Mouse (Mus musculus) intestine, postnatal 0 days (tissue): ENCODE data around the gene Smo. TPM values are rescaled to one million over a fixed set of nuclear protein-coding genes. Genes with fewer than 3 reads are reported as not detected.

Experiments
- ATAC-seq: fragments of 200-750 bp; cut with Nextera tagmentation; 2 replicates; pipeline ENCODE4 v1.8.0; 2017; ENCODE audit warnings: mild to moderate bottlenecking, moderate TSS enrichment, moderate library complexity
- H3K27ac ChIP-seq: fragments of 300-500 bp; sonication (generic); 2 replicates; pipeline ENCODE4 v1.5.1; 2014; ENCODE audit warnings: mild to moderate bottlenecking, low read depth, low read length, moderate library complexity
- H3K27me3 ChIP-seq: fragments of 300-500 bp; sonication (generic); replicated peaks from 2 replicates; pipeline ENCODE4 v1.6.1; 2014; ENCODE audit warnings: low read length, mixed read lengths; ENCODE audit not compliant: control insufficient read depth, insufficient read depth
- H3K36me3 ChIP-seq: fragments of 300-500 bp; sonication (generic); 2 replicates; pipeline ENCODE4 v1.6.1; 2014; ENCODE audit warnings: mild to moderate bottlenecking, moderate library complexity; ENCODE audit not compliant: control insufficient read depth, insufficient read depth
- H3K4me1 ChIP-seq: fragments of 300-500 bp; sonication (generic); replicated peaks from 2 replicates; pipeline ENCODE4 v1.6.1; 2014; ENCODE audit warnings: antibody characterized with exemption, low read length, mixed read lengths; ENCODE audit not compliant: control insufficient read depth, insufficient read depth
- H3K4me2 ChIP-seq: fragments of 300-500 bp; sonication (generic); replicated peaks from 2 replicates; pipeline ENCODE4 v1.6.1; 2014; ENCODE audit warnings: low read depth, mild to moderate bottlenecking, moderate library complexity
- H3K4me3 ChIP-seq: fragments of 300-500 bp; sonication (generic); 2 replicates; pipeline ENCODE4 v1.5.1; 2014; ENCODE audit warnings: low read depth, low read length
- H3K9ac ChIP-seq: fragments of 300-500 bp; sonication (generic); 2 replicates; pipeline ENCODE4 v1.6.1; 2014; ENCODE audit warnings: mild to moderate bottlenecking, low read depth, low read length
- H3K9me3 ChIP-seq: fragments of 300-500 bp; sonication (generic); 2 replicates; pipeline ENCODE4 v1.6.1; 2016; ENCODE audit warnings: mixed run types; ENCODE audit not compliant: control insufficient read depth
- CTCF ChIP-seq: sonication (generic); IDR thresholded peaks from 2 replicates; pipeline ENCODE4 v1.5.1; 2016; ENCODE audit warnings: low read depth, mild to moderate bottlenecking, control low read depth, antibody characterized with exemption, moderate library complexity
- WGBS: fragments of 180-500 bp; shearing (Covaris S2); extraction: QIAGEN DNeasy Blood & Tissue Kit; methylation state at CpG from one replicate; pipeline ENCODE4 v1.1.7; 2014; 5-methylcytosine and 5-hydroxymethylcytosine counted together
- polyA plus RNA-seq: library from polyadenylated mRNA; unstranded; fragments of >200 nt; fragmentation: Nextera tagmentation; extraction: Ambion mirVana; gene quantifications from 2 replicates; pipeline ENCODE4 v1.2.1, GENCODE M21; 2015

Gene Smo
- polyA plus RNA-seq, 1 experiment from 2014 or later, result 7.1 TPM

GRCm38 (mm10) chr6:29768791-29769441 is 33.6 kb downstream of the Smo start:
- H3K27me3 ChIP-seq, result no peaks in the 10 kb centered on the region
- peak overlapping the region; percentile 83 for H3K4me2 ChIP-seq
- TF ChIP-seq CTCF, result no peak
- 0% methylated on average over 47 of the region's 50 CpGs for WGBS
- peak; percentile 37 for ATAC-seq
- H3K4me1 ChIP-seq, result peaks cover 6% of the 10 kb centered on the region; the same call in 1 of the 2 replicates
- no peaks in the 10 kb centered on the region for H3K36me3 ChIP-seq
- peak overlapping the region; percentile 93 for H3K4me3 ChIP-seq
- H3K27ac ChIP-seq, result peak overlapping the region; percentile 85
- no peaks in the 10 kb centered on the region for H3K9me3 ChIP-seq
- peak overlapping the region; percentile 86 for H3K9ac ChIP-seq

- Histone ChIP-seq H3K27me3 (no peaks in the 10 kb centered on the region), H3K27ac (no peak overlapping the region), H3K9ac (no peak overlapping the region), H3K4me2 (no peak overlapping the region), H3K36me3 (no peaks in the 10 kb centered on the region), H3K4me1 (peaks cover 6% of the 10 kb centered on the region; the same call in 1 of the 2 replicates), H3K9me3 (no peaks in the 10 kb centered on the region), H3K4me3 (no peak overlapping the region)
- ATAC-seq, result no peak
- TF ChIP-seq CTCF, result no peak
- WGBS, result 47% methylated on average over 2 of the region's 2 CpGs
Measured at GRCm38 (mm10) chr6:29770672-29771321, 35.5 kb downstream of the Smo start.

GRCm38 (mm10) chr6:29772236-29772635 is 36.9 kb downstream of the Smo start:
- Histone ChIP-seq H3K9ac (no peak overlapping the region), H3K4me1 (peaks cover 6% of the 10 kb centered on the region; the same call in 1 of the 2 replicates), H3K27me3 (no peaks in the 10 kb centered on the region), H3K4me3 (no peak overlapping the region), H3K4me2 (no peak overlapping the region), H3K27ac (no peak overlapping the region), H3K9me3 (no peaks in the 10 kb centered on the region), H3K36me3 (no peaks in the 10 kb centered on the region)
- TF ChIP-seq CTCF, result no peak
- no peak for ATAC-seq
- 80% methylated on average over 3 of the region's 3 CpGs for WGBS

GRCm38 (mm10) chr6:29774161-29774560 is 38.9 kb downstream of the Smo start:
- Histone ChIP-seq H3K9ac (no peak overlapping the region), H3K4me2 (no peak overlapping the region), H3K27ac (no peak overlapping the region), H3K27me3 (no peaks in the 10 kb centered on the region), H3K9me3 (no peaks in the 10 kb centered on the region), H3K36me3 (no peaks in the 10 kb centered on the region), H3K4me3 (no peak overlapping the region), H3K4me1 (peaks cover 6% of the 10 kb centered on the region; the same call in 1 of the 2 replicates)
- no peak for ATAC-seq
- TF ChIP-seq CTCF, result no peak
- WGBS, result 74% methylated on average over 1 of the region's 1 CpGs

GRCm38 (mm10) chr6:29775609-29776008 is 40.3 kb downstream of the Smo start:
- WGBS, result 95% methylated on average over 1 of the region's 1 CpGs
- no peak for ATAC-seq
- no peak for TF ChIP-seq CTCF
- Histone ChIP-seq H3K4me3 (no peak overlapping the region), H3K4me2 (no peak overlapping the region), H3K4me1 (peaks cover 3% of the 10 kb centered on the region; the same call in 1 of the 2 replicates), H3K9me3 (no peaks in the 10 kb centered on the region), H3K27me3 (no peaks in the 10 kb centered on the region), H3K36me3 (no peaks in the 10 kb centered on the region), H3K9ac (no peak overlapping the region), H3K27ac (no peak overlapping the region)

GRCm38 (mm10) chr6:29776542-29777237 is 41.4 kb downstream of the Smo start:
- H3K36me3 ChIP-seq, result no peaks in the 10 kb centered on the region
- H3K4me1 ChIP-seq, result no peaks in the 10 kb centered on the region
- no peaks in the 10 kb centered on the region for H3K27me3 ChIP-seq
- no peak overlapping the region for H3K4me2 ChIP-seq
- no peak overlapping the region for H3K9ac ChIP-seq
- no peak overlapping the region for H3K27ac ChIP-seq
- H3K4me3 ChIP-seq, result no peak overlapping the region
- 70% methylated on average over 4 of the region's 4 CpGs for WGBS
- no peaks in the 10 kb centered on the region for H3K9me3 ChIP-seq
- ATAC-seq, result no peak
- TF ChIP-seq CTCF, result no peak
